Mouse (Mus musculus) cerebellum, adult 2 months (tissue): Measurements from ENCODE around the gene Cnn2.

ENCODE experiments used
- CTCF ChIP-seq: fragments of 200-500 bp; IDR thresholded peaks from 2 replicates; pipeline ENCODE4 v1.5.1; 2011; ENCODE audit warnings: low read depth, mild to moderate bottlenecking, control low read depth, low read length, moderate library complexity, borderline replicate concordance; ENCODE audit not compliant: insufficient read depth
- POLR2A ChIP-seq: fragments of 200-500 bp; IDR thresholded peaks from 2 replicates; pipeline ENCODE4 v1.6.1; 2011; ENCODE audit warnings: low read length, control low read depth, borderline replicate concordance; ENCODE audit not compliant: insufficient read depth

DNA sequence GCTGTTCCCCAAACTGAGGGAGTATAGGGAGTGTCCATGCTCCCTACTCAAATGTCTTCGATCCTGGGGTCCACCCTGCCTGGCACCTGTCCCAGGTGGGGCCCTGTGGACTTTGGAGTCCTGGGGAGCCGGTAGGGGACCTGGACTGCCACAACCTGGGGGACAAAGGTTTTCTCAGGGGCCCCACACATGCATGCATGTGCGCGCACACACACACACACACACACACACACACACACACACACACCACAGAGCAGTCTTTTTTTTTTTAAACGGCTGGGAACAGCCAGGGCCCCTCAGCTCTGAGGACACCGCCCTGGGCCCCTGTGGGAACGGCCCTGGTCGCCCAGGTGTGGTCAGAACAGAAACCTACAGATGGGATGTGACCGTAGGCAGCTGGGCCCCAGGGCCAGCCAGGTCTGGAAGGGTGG, 44.9 kb upstream of the Cnn2 start:
- no peak for TF ChIP-seq CTCF
- TF ChIP-seq POLR2A: no peak
